Mouse (Mus musculus) hindbrain, postnatal 0 days (tissue): ENCODE measurements at regions not wholly inside any gene's neighbourhood (a gene's known extent, or its start where the extent isn't known, plus 50 kb on each side); places are given as distances from the start of the nearest gene placed in this dataset.

Source experiments
- ATAC-seq: fragments of 200-750 bp; cut with Nextera tagmentation; 2 replicates; pipeline ENCODE4 v1.8.0; 2017; ENCODE audit warnings: mild to moderate bottlenecking, moderate TSS enrichment, moderate library complexity
- DNase-seq: peaks from one replicate; pipeline ENCODE4 v3.0.0-alpha.2; 2015; ENCODE audit warnings: low spot score
- H3K27ac ChIP-seq: fragments of 300-500 bp; sonication (generic); 2 replicates; pipeline ENCODE4 v1.5.1; 2014; ENCODE audit warnings: mild to moderate bottlenecking
- H3K27me3 ChIP-seq: fragments of 300-500 bp; sonication (generic); 2 replicates; pipeline ENCODE4 v1.6.1; 2014; ENCODE audit warnings: low read length, mixed read lengths; ENCODE audit not compliant: insufficient read depth
- H3K36me3 ChIP-seq: fragments of 300-500 bp; sonication (generic); 2 replicates; pipeline ENCODE4 v1.6.1; 2014; ENCODE audit warnings: low read length, mixed read lengths; ENCODE audit not compliant: insufficient read depth
- H3K4me1 ChIP-seq: fragments of 300-500 bp; sonication (generic); 2 replicates; pipeline ENCODE4 v1.6.1; 2014; ENCODE audit warnings: antibody characterized with exemption, low read length, mixed read lengths; ENCODE audit not compliant: insufficient read depth
- H3K4me2 ChIP-seq: fragments of 300-500 bp; sonication (generic); 2 replicates; pipeline ENCODE4 v1.6.1; 2014; ENCODE audit warnings: low read depth, mild to moderate bottlenecking, low read length, moderate library complexity, mixed read lengths
- H3K4me3 ChIP-seq: fragments of 300-500 bp; sonication (generic); 2 replicates; pipeline ENCODE4 v1.5.1; 2014; ENCODE audit warnings: low read length
- H3K9ac ChIP-seq: fragments of 300-500 bp; sonication (generic); replicated peaks from 2 replicates; pipeline ENCODE4 v1.6.1; 2014; ENCODE audit warnings: mild to moderate bottlenecking, low read length, moderate library complexity, mixed read lengths
- H3K9me3 ChIP-seq: fragments of 300-500 bp; sonication (generic); 2 replicates; pipeline ENCODE4 v1.6.1; 2016; ENCODE audit warnings: low read length, mixed read lengths
- CTCF ChIP-seq: IDR thresholded peaks from 2 replicates; pipeline ENCODE4 v1.5.1; 2016; ENCODE audit warnings: antibody characterized with exemption, control low read depth, low read depth
- WGBS: fragments of 180-500 bp; shearing (Covaris S2); extraction: QIAGEN DNeasy Blood & Tissue Kit; methylation state at CpG from one replicate; pipeline ENCODE4 v1.1.7; 2014; 5-methylcytosine and 5-hydroxymethylcytosine counted together

GRCm38 (mm10) chr16:50766055-50766770 is 175.3 kb upstream of the Ccdc54 start:
- Histone ChIP-seq H3K9ac (no peak overlapping the region), H3K4me1 (no peaks in the 10 kb centered on the region), H3K9me3 (no peaks in the 10 kb centered on the region), H3K4me2 (no peak overlapping the region), H3K36me3 (no peaks in the 10 kb centered on the region), H3K27me3 (no peaks in the 10 kb centered on the region), H3K4me3 (no peak overlapping the region), H3K27ac (no peak overlapping the region)
- no peak for TF ChIP-seq CTCF
- ATAC-seq (peak; percentile 43), DNase-seq (peak; percentile 39)
- WGBS, result 69% methylated on average over 11 of the region's 11 CpGs

DNA sequence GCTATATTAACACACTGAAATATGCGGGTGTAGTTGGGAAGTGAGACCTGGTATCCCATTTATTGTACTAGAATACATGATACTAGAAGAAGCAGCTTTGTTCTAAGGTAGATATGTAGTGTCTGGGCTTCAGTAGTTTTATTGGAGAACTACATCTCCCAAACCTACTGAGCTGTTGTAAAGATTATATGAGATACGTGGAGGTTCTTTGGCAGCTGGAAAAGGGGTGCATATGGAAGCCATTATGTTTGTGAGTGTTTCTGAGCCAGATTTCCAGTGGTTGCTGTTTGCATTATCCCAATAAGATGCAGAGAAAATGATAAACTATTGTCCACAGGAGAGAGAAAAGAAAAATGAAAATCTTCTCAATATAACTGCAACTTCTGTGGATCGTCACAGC is 171.1 kb upstream of the Ccdc54 start:
- H3K27ac ChIP-seq, result no peak overlapping the region
- H3K4me1 ChIP-seq, result no peaks in the 10 kb centered on the region
- no peak overlapping the region for H3K4me2 ChIP-seq
- H3K9me3 ChIP-seq, result no peaks in the 10 kb centered on the region
- DNase-seq (no peak), ATAC-seq (no peak)
- no peaks in the 10 kb centered on the region for H3K36me3 ChIP-seq
- no peak overlapping the region for H3K4me3 ChIP-seq
- 91% methylated on average over 3 of the region's 3 CpGs for WGBS
- no peak overlapping the region for H3K9ac ChIP-seq
- TF ChIP-seq CTCF, result no peak
- no peaks in the 10 kb centered on the region for H3K27me3 ChIP-seq

DNA sequence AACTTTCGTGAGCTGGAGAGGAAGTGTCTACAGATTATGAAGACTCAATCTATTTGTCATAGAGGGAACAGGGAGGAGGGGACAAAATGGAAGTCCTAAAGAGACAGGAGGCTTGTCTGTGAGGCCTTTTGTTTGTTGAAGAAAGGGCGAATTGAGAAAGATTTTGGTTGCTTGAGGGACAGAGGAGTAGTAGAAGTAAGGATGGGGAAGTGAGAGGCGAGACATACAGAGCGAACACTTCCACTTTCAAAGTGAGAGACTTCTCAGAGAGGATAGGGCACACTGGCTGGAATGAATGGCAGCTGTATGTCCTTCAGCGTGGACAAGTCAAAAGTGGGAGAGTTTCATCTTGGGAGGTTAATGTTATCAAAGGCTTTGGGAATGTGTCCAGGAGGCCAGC is 169.0 kb upstream of the Ccdc54 start:
- Histone ChIP-seq H3K9me3 (no peaks in the 10 kb centered on the region), H3K4me2 (no peak overlapping the region), H3K9ac (no peak overlapping the region), H3K4me3 (no peak overlapping the region), H3K36me3 (no peaks in the 10 kb centered on the region), H3K4me1 (no peaks in the 10 kb centered on the region), H3K27me3 (no peaks in the 10 kb centered on the region), H3K27ac (no peak overlapping the region)
- DNase-seq (no peak), ATAC-seq (no peak)
- 72% methylated on average over 5 of the region's 5 CpGs for whole genome bisulfite sequencing
- no peak for TF ChIP-seq CTCF

GRCm38 (mm10) chr16:50756696-50757095 is 165.7 kb upstream of the Ccdc54 start:
- Histone ChIP-seq H3K4me1 (no peaks in the 10 kb centered on the region), H3K27ac (no peak overlapping the region), H3K9me3 (no peaks in the 10 kb centered on the region), H3K27me3 (no peaks in the 10 kb centered on the region), H3K36me3 (no peaks in the 10 kb centered on the region), H3K4me2 (no peak overlapping the region), H3K4me3 (no peak overlapping the region), H3K9ac (no peak overlapping the region)
- DNase-seq (peak; percentile 20), ATAC-seq (no peak)
- 56% methylated on average over 4 of the region's 4 CpGs for WGBS
- peak; percentile 58 for TF ChIP-seq CTCF

DNA sequence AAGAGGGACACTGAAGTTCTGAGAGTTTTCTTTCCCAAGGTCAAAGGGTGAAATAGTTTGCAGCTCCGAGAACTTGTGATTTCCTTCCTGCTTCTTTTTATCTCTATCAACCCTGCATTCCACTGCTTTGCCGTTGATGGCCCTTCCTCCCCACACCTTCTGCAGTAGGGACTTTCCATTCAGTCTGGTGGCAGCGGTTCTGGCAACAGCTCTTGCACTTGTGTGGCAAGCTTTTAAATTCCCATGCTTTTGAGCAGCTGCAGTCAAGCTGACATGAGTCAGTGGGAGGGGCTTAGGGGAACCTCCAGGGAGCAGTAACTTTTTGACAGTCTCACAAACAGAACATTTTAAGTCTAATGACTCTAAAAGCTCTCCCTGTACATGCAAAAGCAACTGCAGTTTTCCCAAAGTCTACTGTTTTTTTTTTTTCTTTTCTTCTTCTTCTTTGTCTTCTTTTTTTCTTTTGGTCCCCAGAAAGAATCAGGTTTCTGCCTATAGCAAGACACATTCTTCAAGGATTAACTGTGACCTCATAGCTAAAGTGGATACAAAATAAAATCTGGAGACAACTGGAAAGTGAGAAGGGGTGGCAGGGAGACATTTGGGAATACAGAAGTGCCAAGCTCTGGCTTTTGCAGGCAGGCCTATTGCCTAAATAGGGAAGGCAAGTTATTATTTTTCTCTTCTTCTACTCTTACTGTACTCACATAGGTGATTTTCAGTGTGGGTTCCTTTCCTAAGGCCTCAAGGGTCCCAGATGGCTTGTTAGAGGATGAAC is 162.8 kb upstream of the Ccdc54 start:
- no peak overlapping the region for H3K4me2 ChIP-seq
- no peak for DNase-seq
- WGBS, result 18% methylated on average over 3 of the region's 3 CpGs

DNA sequence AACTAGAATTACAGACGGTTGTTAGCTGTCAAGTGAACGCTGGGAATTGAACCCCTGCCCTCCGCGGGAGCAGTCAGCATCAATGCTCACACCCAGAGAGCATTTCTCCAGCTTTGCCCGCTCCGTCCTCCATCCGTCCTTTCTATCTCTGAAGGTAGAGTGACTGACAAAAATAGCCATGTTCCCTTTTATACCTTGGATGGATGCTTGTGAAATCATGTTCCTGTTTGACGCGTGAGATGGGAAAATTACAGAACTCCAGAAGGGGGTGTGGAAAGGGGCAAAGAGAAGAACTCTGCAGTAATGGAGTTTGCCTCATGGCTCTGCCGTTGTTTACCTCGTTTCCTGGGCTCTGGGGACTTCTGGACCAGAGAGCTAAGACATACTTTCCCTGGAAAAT is 162.1 kb upstream of the Ccdc54 start:
- WGBS, result 86% methylated on average over 11 of the region's 11 CpGs
- Histone ChIP-seq H3K4me1 (no peaks in the 10 kb centered on the region), H3K9ac (no peak overlapping the region), H3K27me3 (no peaks in the 10 kb centered on the region), H3K9me3 (no peaks in the 10 kb centered on the region), H3K4me2 (no peak overlapping the region), H3K4me3 (no peak overlapping the region), H3K36me3 (no peaks in the 10 kb centered on the region), H3K27ac (no peak overlapping the region)
- DNase-seq (no peak), ATAC-seq (no peak)
- no peak for TF ChIP-seq CTCF

More for the DNA sequence above, 162.8 kb upstream of the Ccdc54 start:
- no peak for ATAC-seq
- Histone ChIP-seq H3K4me1 (no peaks in the 10 kb centered on the region), H3K36me3 (no peaks in the 10 kb centered on the region), H3K9ac (no peak overlapping the region), H3K4me3 (no peak overlapping the region), H3K9me3 (no peaks in the 10 kb centered on the region), H3K27me3 (no peaks in the 10 kb centered on the region), H3K27ac (no peak overlapping the region)
- no peak for TF ChIP-seq CTCF

DNA sequence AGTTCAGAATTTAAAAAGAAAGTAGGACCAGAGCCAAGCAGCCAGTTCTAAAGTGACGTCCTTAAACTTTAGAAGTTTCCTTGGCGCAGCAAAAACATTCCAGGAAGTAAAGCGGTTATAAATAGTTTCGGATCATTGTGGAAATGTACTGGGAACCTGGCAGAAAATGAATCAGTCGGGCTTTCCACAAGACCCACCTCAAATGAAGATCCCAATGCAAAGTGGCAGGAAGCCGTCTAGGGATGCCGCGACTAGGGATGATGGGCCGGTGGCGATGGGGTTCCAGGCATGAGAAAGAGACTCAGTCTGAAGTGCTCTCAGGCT is 161.3 kb upstream of the Ccdc54 start:
- no peaks in the 10 kb centered on the region for H3K36me3 ChIP-seq
- H3K9ac ChIP-seq, result no peak overlapping the region
- H3K27ac ChIP-seq, result no peak overlapping the region
- 79% methylated on average over 10 of the region's 10 CpGs for WGBS
- H3K27me3 ChIP-seq, result no peaks in the 10 kb centered on the region
- TF ChIP-seq CTCF, result no peak
- H3K9me3 ChIP-seq, result no peaks in the 10 kb centered on the region
- no peak for ATAC-seq
- H3K4me2 ChIP-seq, result no peak overlapping the region
- no peaks in the 10 kb centered on the region for H3K4me1 ChIP-seq
- no peak overlapping the region for H3K4me3 ChIP-seq
- no peak for DNase-seq
